Mouse (Mus musculus): ENCODE data around the gene R3hdm1. TPM values are rescaled to one million over a fixed set of nuclear protein-coding genes. Genes with fewer than 3 reads are reported as not detected.

The R3hdm1 gene
- total and polyA plus RNA-seq, 3 experiments, result 17.7 to 164 (median 106) TPM

DNA sequence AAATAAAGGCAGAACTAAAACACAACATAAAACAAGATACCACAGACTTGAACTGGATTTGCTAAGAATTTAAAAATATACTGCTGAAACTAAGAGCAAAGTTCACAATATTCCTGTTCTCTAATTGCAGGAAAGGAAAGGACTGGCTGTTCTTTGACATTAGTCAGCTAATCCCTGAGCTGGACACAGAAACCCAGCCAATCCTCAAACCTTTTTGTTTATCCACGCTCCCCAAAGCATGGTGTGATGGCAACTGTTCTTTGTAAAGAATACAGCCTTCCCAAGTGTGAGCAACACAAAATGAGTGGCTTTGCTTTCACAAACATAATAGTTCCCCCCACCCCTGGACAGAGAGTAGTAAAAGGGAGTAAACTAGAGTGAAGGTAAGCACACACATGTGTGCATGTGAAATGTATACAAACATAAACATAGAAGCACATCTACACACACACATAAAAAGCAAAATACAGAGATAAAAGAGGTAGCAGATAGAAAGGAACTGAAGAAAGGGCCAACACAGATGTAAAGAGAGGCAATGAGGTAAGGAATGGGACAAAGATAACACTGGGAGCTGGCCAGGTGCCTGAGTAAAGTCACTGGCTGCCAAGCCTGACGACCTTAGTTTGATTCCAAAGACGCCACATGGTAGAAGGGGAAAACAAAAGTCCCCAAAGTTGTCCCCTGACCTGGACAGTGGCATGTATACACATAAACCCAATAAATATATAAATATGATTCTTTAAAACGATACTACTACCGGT lies 22.0 kb upstream of the R3hdm1 start:
- TF ChIP-seq EP300 (IDR thresholded peaks at IDR 0.05; ENCODE audit: low read depth in 1 of 2, low read length in 2 of 2), result peak; percentile 8 to 23; a peak in 1 of 4 replicates
- TF ChIP-seq MEF2A (IDR thresholded peaks at IDR 0.05; ENCODE audit: extremely low read depth, insufficient replicate concordance, low read depth, low read length, poor library complexity, severe bottlenecking), result no peak
- peak; percentile 75 for TF ChIP-seq ETS1 (IDR thresholded peaks at IDR 0.05; ENCODE audit: low read depth, low read length)
- TF ChIP-seq GATA1 (IDR thresholded peaks at IDR 0.05; ENCODE audit: low read depth, low read length), result peak; percentile 16; the same call in 1 of the 2 replicates
- TF ChIP-seq MAX (IDR thresholded peaks at IDR 0.05; ENCODE audit: low read length), result no peak
- DNase-seq (ENCODE audit: low read depth, low spot score), result no peak
- Histone ChIP-seq H3K36me3 (ENCODE audit: control insufficient read depth in 1 of 2, insufficient read depth in 2 of 2, low read length in 2 of 2) (peaks cover 0 to 14% of the 10 kb centered on the region in 2 experiments; a peak in 2 of 4 replicates), H3K9ac (ENCODE audit: control insufficient read depth, low read depth, low read length, poor library complexity, severe bottlenecking) (no peak overlapping the region), H3K27ac (ENCODE audit: control insufficient read depth, low read depth, low read length) (no peak overlapping the region), H3K79me2 (ENCODE audit: control insufficient read depth, insufficient read depth, low read length, poor library complexity) (no peaks in the 10 kb centered on the region), H3K27me3 (ENCODE audit: control insufficient read depth in 1 of 2, insufficient read depth in 2 of 2, low read length in 2 of 2) (no peaks in the 10 kb centered on the region), H3K4me1 (ENCODE audit: control insufficient read depth in 1 of 2, insufficient read depth in 2 of 2, low read length in 2 of 2) (peaks cover 8 to 10% of the 10 kb centered on the region in 2 experiments), H3K9me3 (replicated peaks; ENCODE audit: insufficient read depth, low read length) (no peaks in the 10 kb centered on the region), H3K4me3 (ENCODE audit: control insufficient read depth in 1 of 2, insufficient read depth in 1 of 2, low read depth in 2 of 2, low read length in 2 of 2) (no peak overlapping the region)

DNA sequence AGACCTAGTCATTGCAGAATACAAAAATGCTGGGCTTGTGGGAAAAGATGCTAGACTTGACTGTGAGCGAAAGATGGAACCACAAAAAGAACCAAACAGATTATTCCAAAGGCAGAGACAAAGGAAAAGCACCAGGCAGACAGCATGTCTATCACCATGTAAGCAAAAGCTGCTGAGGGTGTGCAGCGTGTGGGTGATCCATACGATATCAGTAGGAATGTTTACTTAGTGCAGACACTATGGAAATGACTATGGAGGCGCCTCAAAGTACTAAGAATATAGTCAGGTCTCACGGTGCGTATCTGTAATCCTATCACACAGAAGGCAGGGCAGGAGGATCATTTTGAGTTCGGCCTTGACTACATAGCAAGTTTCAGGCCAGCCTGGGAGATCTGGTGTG lies 21.2 kb upstream of the R3hdm1 start:
- Histone ChIP-seq H3K4me1 (ENCODE audit: control insufficient read depth in 1 of 2, insufficient read depth in 2 of 2, low read length in 2 of 2) (peaks cover 8 to 10% of the 10 kb centered on the region in 2 experiments), H3K79me2 (ENCODE audit: control insufficient read depth, insufficient read depth, low read length, poor library complexity) (no peaks in the 10 kb centered on the region), H3K27ac (ENCODE audit: control insufficient read depth, low read depth, low read length) (no peak overlapping the region), H3K9ac (ENCODE audit: control insufficient read depth, low read depth, low read length, poor library complexity, severe bottlenecking) (no peak overlapping the region), H3K4me3 (ENCODE audit: control insufficient read depth in 1 of 2, insufficient read depth in 1 of 2, low read depth in 2 of 2, low read length in 2 of 2) (no peak overlapping the region), H3K36me3 (ENCODE audit: control insufficient read depth in 1 of 2, insufficient read depth in 2 of 2, low read length in 2 of 2) (peaks cover 0 to 14% of the 10 kb centered on the region in 2 experiments; a peak in 2 of 4 replicates), H3K27me3 (ENCODE audit: control insufficient read depth in 1 of 2, insufficient read depth in 2 of 2, low read length in 2 of 2) (no peaks in the 10 kb centered on the region), H3K9me3 (replicated peaks; ENCODE audit: insufficient read depth, low read length) (no peaks in the 10 kb centered on the region)
- TF ChIP-seq MEF2A (IDR thresholded peaks at IDR 0.05; ENCODE audit: extremely low read depth, insufficient replicate concordance, low read depth, low read length, poor library complexity, severe bottlenecking) (no peak), TCF12 (IDR thresholded peaks at IDR 0.05; ENCODE audit: low read depth, low read length) (no peak), ZNF384 (IDR thresholded peaks at IDR 0.05; ENCODE audit: low read depth, low read length) (no peak), CHD2 (IDR thresholded peaks at IDR 0.05; ENCODE audit: low read length) (no peak), POLR2AphosphoS2 (IDR thresholded peaks at IDR 0.05; ENCODE audit: low read length) (no peak), MAX (IDR thresholded peaks at IDR 0.05; ENCODE audit: low read length) (no peak), GABPA (IDR thresholded peaks at IDR 0.05; ENCODE audit: low read depth, low read length) (no peak), NELFE (IDR thresholded peaks at IDR 0.05; ENCODE audit: low read depth, low read length) (no peak), POLR2AphosphoS5 (IDR thresholded peaks at IDR 0.05; ENCODE audit: borderline replicate concordance, low read depth, low read length) (no peak)
- DNase-seq (ENCODE audit: low read depth, low spot score), result no peak

GRCm38 (mm10) chr1:128082800-128083199 lies 20.3 kb upstream of the R3hdm1 start:
- H3K27ac ChIP-seq (ENCODE audit: control insufficient read depth, low read depth, low read length), result no peak overlapping the region
- H3K79me2 ChIP-seq (ENCODE audit: control insufficient read depth, insufficient read depth, low read length, poor library complexity), result no peaks in the 10 kb centered on the region
- H3K27me3 ChIP-seq (ENCODE audit: control insufficient read depth in 1 of 2, insufficient read depth in 2 of 2, low read length in 2 of 2), result no peaks in the 10 kb centered on the region
- H3K4me3 ChIP-seq (ENCODE audit: control insufficient read depth in 1 of 2, insufficient read depth in 1 of 2, low read depth in 2 of 2, low read length in 2 of 2), result no peak overlapping the region
- H3K9ac ChIP-seq (ENCODE audit: control insufficient read depth, low read depth, low read length, poor library complexity, severe bottlenecking), result no peak overlapping the region
- H3K4me1 ChIP-seq (ENCODE audit: control insufficient read depth in 1 of 2, insufficient read depth in 2 of 2, low read length in 2 of 2), result peaks cover 8 to 10% of the 10 kb centered on the region in 2 experiments
- peaks cover 0 to 13% of the 10 kb centered on the region in 2 experiments; a peak in 2 of 4 replicates for H3K36me3 ChIP-seq (ENCODE audit: control insufficient read depth in 1 of 2, insufficient read depth in 2 of 2, low read length in 2 of 2)
- no peak for DNase-seq (ENCODE audit: low read depth, low spot score)
- no peaks in the 10 kb centered on the region for H3K9me3 ChIP-seq (replicated peaks; ENCODE audit: insufficient read depth, low read length)
- TF ChIP-seq GABPA (IDR thresholded peaks at IDR 0.05; ENCODE audit: low read depth, low read length) (no peak), POLR2AphosphoS5 (IDR thresholded peaks at IDR 0.05; ENCODE audit: borderline replicate concordance, low read depth, low read length) (no peak), USF2 (IDR thresholded peaks at IDR 0.05; ENCODE audit: borderline replicate concordance in 1 of 2, insufficient read depth in 1 of 2, low read depth in 1 of 2, low read length in 2 of 2) (no peak), SIN3A (IDR thresholded peaks at IDR 0.05; ENCODE audit: low read length) (no peak), MYB (IDR thresholded peaks at IDR 0.05; ENCODE audit: low read depth, low read length) (no peak), ZC3H11A (IDR thresholded peaks at IDR 0.05; ENCODE audit: low read depth, low read length) (no peak), RAD21 (IDR thresholded peaks at IDR 0.05; ENCODE audit: low read depth, low read length) (no peak), MAZ (IDR thresholded peaks at IDR 0.05; ENCODE audit: low read depth, low read length) (no peak), POLR2AphosphoS2 (IDR thresholded peaks at IDR 0.05; ENCODE audit: low read length) (no peak), CHD2 (IDR thresholded peaks at IDR 0.05; ENCODE audit: low read length) (no peak), USF1 (IDR thresholded peaks at IDR 0.05; ENCODE audit: low read depth, low read length) (no peak), GATA1 (IDR thresholded peaks at IDR 0.05; ENCODE audit: low read depth, low read length) (no peak), ZKSCAN1 (IDR thresholded peaks at IDR 0.05; ENCODE audit: low read depth, low read length) (no peak), MEF2A (IDR thresholded peaks at IDR 0.05; ENCODE audit: extremely low read depth, insufficient replicate concordance, low read depth, low read length, poor library complexity, severe bottlenecking) (no peak), TBP (IDR thresholded peaks at IDR 0.05; ENCODE audit: low read depth, low read length) (no peak), POLR2A (IDR thresholded peaks at IDR 0.05; ENCODE audit: control insufficient read depth in 1 of 2, insufficient read depth in 1 of 2, low read depth in 1 of 2, low read length in 2 of 2, poor library complexity in 1 of 2) (no peak), MAFK (IDR thresholded peaks at IDR 0.05; ENCODE audit: borderline replicate concordance, low read depth, low read length) (no peak)
